Mouse (Mus musculus) thymus, adult 18-20 months (tissue): Measurements from ENCODE around the gene 1700086D15Rik.

Experiments
- DNase-seq, 2 experiments: peaks; one replicate each; pipeline ENCODE4 v3.0.0; 2022; ENCODE audit warnings: mixed read lengths in 2 of 2

1700086D15Rik gene

DNA sequence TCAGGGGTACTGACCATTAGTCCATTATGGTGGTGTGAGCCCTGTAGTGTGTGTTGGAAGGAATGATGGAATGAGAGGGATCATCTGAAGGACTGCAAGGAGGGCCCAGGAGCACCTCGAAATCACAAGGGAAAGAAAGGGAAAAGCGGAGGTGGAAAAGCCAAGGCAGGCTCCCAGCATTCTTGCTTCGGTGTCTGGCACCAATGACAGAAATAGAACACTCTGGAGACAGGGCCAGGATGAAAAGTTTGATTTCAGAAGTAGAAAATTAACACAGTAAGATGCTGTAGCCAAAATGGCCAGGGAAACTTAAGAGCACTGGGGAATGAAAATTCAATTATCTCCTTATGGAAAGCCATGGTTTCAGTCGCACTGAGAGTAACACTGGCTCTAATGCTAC is 26.0 kb downstream of the 1700086D15Rik start:
- no peak for DNase-seq

DNA sequence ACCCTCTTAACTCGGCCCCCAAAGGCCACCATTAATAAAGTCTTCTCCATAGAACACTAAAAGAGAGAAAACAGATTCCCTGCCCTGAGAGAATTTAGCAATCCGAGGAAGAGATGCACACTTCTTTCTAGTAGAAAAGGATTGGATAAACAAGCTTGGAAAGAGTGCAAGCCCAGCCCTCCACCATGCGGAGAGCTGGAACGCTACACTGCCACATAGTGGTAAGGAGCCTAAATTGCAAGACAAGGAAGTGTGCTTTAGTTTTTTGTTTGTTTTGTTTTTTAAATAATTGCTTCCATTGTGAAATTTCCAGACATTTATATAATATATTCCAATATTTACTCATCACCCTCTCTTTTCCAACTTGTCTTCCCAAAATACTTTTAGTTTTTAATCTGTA is 30.6 kb downstream of the 1700086D15Rik start:
- DNase-seq: no peak

DNA sequence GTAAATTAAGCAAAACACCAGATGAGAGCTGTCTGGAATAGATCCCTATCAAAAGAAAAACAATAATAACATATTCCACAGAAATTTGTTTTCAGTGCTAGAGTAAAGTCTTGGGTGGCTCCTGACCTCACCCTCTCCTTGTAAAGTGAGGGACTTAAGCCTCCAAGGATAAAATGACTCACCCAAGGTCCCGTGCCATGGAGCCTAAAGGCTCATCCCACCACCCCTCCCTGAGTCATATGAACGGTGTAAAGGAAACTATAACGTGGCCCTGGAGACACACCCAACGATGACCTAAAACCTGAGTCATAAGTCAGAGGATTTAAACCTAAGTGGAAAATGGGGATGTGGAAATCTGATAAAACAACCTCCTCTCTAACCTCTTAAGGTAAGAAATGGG is 31.0 kb downstream of the 1700086D15Rik start:
- DNase-seq: no peak

DNA sequence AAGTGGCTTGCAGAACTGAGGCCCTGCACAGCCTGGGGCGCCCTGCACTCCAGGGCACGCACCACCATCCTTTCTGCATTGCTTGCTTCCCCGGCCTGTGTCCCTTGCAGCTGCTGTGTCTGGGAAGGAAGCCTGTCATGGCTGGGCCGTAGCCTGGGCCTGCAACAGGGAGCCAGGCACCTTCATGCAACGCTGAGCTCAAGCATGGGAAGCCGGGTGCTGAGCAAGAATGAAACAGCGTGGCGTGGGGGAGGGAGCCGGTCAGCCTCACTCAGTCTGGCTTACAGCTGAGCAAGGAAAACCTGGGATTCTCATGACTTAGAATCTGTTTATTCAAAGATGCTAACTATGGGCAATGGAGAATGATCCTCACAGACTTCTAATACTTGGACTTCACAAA is 33.1 kb downstream of the 1700086D15Rik start:
- DNase-seq: no peak

DNA sequence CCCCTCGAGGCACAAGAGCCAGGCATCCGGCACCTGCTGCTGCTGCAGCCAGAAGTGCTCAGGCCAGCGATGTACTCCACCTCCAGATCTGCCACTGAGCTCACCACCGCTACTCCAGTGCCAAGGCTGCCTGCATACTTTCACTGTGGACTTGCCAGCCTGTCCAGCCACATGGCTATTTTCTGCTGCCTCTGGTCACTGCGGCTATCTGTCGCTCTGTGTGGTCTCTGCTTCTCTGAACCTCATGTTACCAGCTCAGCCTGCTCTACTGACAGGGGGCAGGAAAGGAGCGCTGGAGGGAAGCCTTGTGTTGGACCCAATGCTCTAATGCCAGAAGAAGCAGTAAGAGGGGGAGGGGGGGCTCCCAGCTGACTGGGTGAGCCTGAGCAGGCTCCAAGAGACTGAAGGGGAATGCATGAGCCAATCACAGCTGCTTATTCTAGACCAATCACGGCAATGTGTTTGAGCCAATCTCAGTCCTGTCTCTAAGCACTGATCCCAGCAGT is 34.7 kb downstream of the 1700086D15Rik start:
- no peak for DNase-seq

DNA sequence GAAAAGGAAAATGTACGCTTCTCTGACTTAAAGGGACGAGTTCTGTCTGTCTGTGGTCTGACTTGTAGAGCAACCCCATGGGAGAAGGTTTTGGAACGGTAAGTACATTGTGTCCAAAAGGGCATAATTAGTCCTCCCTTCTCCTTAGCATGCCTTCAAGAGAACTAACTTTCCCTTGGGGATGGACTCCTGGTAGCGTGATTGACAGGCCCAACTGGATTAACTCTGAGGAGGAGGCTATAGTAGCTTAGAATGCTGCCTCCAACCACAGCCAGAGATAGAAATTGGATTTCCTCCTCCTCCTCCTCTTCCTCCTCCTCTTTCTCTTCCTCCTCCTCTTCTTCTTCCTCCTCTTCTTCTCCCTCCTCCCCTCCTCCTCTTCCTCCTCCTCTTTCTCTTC is 39.4 kb downstream of the 1700086D15Rik start:
- no peak for DNase-seq

DNA sequence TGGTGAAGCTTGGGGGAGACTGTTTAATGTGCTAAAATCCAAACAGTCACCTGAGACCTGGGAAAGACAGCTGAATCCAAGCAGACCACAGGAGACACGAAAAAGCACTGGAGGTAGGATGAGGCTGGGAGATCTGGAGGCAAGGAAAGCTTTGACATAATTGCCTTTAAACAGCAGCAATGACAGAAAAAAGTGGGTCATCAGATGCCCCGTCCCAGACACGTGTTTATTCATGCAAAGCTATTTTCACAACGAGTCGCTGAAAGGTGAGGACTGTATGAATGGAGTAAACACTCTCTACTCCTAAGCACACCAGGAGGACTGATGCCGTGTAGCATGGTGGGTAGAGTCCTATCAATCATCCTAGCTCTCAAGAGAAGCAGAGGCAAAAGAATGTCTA is 43.9 kb downstream of the 1700086D15Rik start:
- DNase-seq: no peak

DNA sequence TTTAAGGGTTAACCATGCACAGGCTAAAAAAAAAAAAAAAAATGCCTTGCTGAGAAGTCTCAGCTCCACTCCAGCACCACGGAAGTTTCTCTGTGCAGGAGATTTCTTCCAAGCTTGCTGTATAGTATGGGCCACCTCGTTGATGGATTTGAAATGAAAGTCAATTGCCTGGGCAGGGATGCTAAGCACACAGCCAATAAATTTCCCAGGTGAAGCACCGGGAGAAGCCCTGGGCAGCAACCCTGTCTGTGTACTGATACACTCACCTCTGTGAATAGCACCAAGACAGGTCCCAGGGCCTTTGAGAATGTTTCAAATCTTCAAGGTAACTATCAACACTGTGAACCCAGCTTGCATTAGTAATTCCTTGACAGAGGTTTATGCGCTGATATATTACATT is 47.6 kb downstream of the 1700086D15Rik start:
- DNase-seq: no peak

DNA sequence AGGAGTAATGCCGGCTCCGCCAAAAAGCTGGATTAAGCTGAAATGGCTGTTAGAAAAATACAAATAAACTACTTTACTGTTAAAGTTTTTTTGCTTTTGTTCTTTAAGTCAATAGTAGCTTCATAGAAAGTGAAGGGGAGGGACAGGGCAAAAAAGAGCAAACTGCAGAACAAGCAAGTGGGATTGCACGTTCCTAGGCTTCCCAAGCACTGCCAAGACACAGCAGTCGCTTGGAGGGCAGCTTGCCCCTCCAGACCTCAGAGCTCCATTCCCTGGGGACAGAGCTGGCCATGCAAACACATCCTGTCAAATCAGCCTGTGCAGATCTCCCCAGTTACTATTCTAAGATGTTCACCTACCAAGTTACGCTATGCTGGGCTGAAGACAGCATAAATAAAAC is 48.0 kb downstream of the 1700086D15Rik start:
- no peak for DNase-seq

DNA sequence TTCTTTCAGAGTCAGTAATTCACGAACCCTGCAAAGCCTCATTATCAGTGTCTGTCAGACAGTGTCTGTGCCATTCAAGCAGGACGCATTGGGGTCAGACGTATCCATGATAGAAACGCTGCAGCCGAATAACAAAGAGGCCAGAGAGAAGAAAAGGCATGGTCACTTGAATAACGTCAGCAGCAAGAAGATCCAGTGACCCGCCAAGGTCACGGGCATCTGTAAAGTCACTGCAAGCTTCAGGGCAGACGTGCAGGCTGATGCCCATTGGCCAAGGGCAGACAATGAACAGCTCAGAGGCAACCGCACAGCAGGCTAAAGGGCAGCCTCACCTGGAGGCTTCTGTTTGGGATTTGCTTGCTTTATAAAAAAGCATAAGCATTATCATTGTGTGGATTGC is 49.6 kb downstream of the 1700086D15Rik start:
- no peak for DNase-seq

DNA sequence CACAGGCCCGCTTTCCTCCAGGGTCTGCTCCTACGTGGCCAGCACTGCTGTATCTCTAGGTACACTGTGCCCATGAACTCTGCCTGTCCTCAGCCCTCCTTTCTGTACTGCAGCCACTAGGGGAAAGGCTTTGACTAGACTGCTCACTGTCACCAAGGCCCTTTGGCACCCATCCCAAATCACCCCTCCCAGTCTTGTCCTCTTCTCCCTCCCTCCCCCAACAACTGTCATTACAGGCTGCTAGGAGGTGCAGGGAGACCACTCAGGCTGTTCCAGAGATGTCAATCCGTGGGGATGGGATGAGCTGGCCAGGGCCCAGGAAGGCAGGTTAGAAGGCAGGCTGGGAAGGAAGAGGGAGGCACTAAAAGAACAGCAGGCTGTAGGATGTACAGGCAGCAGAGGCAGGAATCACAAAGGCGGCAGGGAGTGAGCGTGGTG is 51.9 kb downstream of the 1700086D15Rik start:
- no peak for DNase-seq

DNA sequence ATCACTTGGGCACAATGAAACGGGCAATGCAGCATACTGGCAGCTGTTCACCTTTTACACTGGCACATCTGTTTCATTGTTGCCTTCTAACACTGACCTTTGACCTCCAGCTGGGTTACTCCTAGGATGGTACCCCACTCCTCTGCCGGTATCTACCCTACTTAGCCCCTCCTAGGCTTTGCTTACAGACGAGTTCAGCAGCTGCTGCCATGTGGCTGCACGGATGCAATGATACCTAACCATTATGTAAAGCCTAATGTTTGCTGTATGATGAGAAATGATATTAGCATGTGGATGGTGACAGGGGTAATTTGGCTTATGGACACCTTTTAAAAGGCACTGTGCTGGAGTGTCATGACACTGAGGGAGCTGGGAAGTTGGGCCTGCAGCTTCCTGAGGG is 52.5 kb downstream of the 1700086D15Rik start:
- DNase-seq: no peak

DNA sequence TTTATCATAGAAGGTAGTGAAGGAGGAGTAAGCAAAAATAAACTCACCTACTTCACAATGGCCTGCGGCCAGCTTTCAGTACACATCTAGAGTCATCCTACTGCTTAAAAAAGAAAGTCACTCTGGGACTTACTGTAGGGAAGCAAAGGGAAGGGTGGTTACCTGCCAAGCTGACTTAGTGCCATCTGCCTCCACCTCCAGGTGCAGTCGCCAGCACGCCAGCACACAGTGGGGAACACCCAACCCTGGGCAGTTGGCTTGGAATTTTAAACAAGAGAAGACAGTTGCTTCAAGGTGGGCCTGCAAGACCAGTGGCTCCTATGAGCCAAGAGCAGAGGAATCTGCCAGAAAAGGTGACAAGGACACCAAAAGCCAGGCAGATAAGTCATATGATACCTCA is 55.6 kb downstream of the 1700086D15Rik start:
- DNase-seq: no peak
